Mouse (Mus musculus): Measurements from ENCODE around the gene Epb41l3.

The Epb41l3 gene

GRCm38 (mm10) chr17:69237172-69237571 is 161.7 kb downstream of the Epb41l3 start:
- DNase-seq (ENCODE audit: low read depth, low spot score) = no peak

GRCm38 (mm10) chr17:69238810-69239373 is 163.4 kb downstream of the Epb41l3 start:
- no peak for DNase-seq (ENCODE audit: low read depth, low spot score)

- no peak for DNase-seq (ENCODE audit: low read depth, low spot score)
Measured at GRCm38 (mm10) chr17:69239423-69239822, 163.9 kb downstream of the Epb41l3 start.

GRCm38 (mm10) chr17:69255834-69256233 is 180.4 kb downstream of the Epb41l3 start:
- DNase-seq (ENCODE audit: low read depth, low spot score) = peak; percentile 92

GRCm38 (mm10) chr17:69256441-69256840 is 181.0 kb downstream of the Epb41l3 start:
- DNase-seq (ENCODE audit: low read depth, low spot score) = peak; percentile 76

- DNase-seq (ENCODE audit: low read depth, low spot score) = no peak
Measured at GRCm38 (mm10) chr17:69263810-69264565, 188.5 kb downstream of the Epb41l3 start.

- no peak for DNase-seq (ENCODE audit: low read depth, low spot score)
Measured at GRCm38 (mm10) chr17:69265171-69265570, 189.7 kb downstream of the Epb41l3 start.

GRCm38 (mm10) chr17:69265759-69266463 is 190.4 kb downstream of the Epb41l3 start:
- DNase-seq (ENCODE audit: low read depth, low spot score) = no peak

GRCm38 (mm10) chr17:69266936-69267335 is 191.5 kb downstream of the Epb41l3 start:
- no peak for DNase-seq (ENCODE audit: low read depth, low spot score)

- DNase-seq (ENCODE audit: low read depth, low spot score) = no peak
Measured at GRCm38 (mm10) chr17:69267526-69267925, 192.0 kb downstream of the Epb41l3 start.

GRCm38 (mm10) chr17:69277362-69277761 is 201.9 kb downstream of the Epb41l3 start:
- DNase-seq (ENCODE audit: low read depth, low spot score) = no peak

- no peak for DNase-seq (ENCODE audit: low read depth, low spot score)
Measured at GRCm38 (mm10) chr17:69284511-69284910, 209.0 kb downstream of the Epb41l3 start.

GRCm38 (mm10) chr17:69288130-69288529 is 212.6 kb downstream of the Epb41l3 start:
- DNase-seq (ENCODE audit: low read depth, low spot score) = no peak

- DNase-seq (ENCODE audit: low read depth, low spot score) = no peak
Measured at GRCm38 (mm10) chr17:69290272-69290671, 214.8 kb downstream of the Epb41l3 start.

GRCm38 (mm10) chr17:69301552-69301951 is 226.1 kb downstream of the Epb41l3 start:
- no peak for DNase-seq (ENCODE audit: low read depth, low spot score)

- no peak for DNase-seq (ENCODE audit: low read depth, low spot score)
Measured at GRCm38 (mm10) chr17:69303579-69304274, 228.2 kb downstream of the Epb41l3 start.

GRCm38 (mm10) chr17:69307636-69308035 is 232.2 kb downstream of the Epb41l3 start:
- no peak for DNase-seq (ENCODE audit: low read depth, low spot score)

- DNase-seq (ENCODE audit: low read depth, low spot score) = no peak
Measured at GRCm38 (mm10) chr17:69309872-69310271, 234.4 kb downstream of the Epb41l3 start.

GRCm38 (mm10) chr17:69320496-69320895 is 245.0 kb downstream of the Epb41l3 start:
- no peak for DNase-seq (ENCODE audit: low read depth, low spot score)

- no peak for DNase-seq (ENCODE audit: low read depth, low spot score)
Measured at GRCm38 (mm10) chr17:69322721-69323120, 247.2 kb downstream of the Epb41l3 start.
